Mouse (Mus musculus): Measurements from ENCODE around the gene Tnk2. TPM values are rescaled to one million over a fixed set of nuclear protein-coding genes. Genes with fewer than 3 reads are reported as not detected.

The Tnk2 gene
- polyA plus RNA-seq, 1 experiment = 3.5 TPM

DNA sequence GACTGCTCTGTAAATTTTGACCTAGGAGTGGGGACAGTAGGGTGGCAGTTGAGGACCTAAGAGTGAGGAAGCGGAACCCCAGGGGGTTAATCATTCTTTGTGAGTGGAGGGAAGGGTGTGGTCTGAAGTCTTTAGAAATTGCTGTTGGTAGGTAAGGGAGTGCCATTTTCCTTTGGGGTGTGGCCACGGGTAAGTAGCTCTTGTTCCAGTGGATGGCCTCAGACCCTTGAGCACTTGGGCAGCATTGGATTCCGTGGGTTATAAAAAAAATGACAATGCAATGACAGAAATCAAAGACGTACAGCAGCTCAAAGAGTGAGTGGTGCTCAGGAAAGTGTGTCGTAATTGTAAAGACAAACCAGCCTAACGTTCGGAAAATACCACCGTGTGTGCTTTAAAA lies 12.6 kb downstream of the Tnk2 start:
- no peak overlapping the region for H3K4me3 ChIP-seq (ENCODE audit: insufficient read depth, low read length)
- no peak for TF ChIP-seq POLR2A (IDR thresholded peaks at IDR 0.05; ENCODE audit: borderline replicate concordance, low read depth, low read length)
- no peak for TF ChIP-seq CTCF (IDR thresholded peaks at IDR 0.05; ENCODE audit: low read depth, low read length)
- H3K27ac ChIP-seq (ENCODE audit: insufficient read depth, low read depth, low read length) = no peak overlapping the region
- peaks cover 25% of the 10 kb centered on the region for H3K4me1 ChIP-seq (ENCODE audit: control insufficient read depth, insufficient read depth, low read length)

DNA sequence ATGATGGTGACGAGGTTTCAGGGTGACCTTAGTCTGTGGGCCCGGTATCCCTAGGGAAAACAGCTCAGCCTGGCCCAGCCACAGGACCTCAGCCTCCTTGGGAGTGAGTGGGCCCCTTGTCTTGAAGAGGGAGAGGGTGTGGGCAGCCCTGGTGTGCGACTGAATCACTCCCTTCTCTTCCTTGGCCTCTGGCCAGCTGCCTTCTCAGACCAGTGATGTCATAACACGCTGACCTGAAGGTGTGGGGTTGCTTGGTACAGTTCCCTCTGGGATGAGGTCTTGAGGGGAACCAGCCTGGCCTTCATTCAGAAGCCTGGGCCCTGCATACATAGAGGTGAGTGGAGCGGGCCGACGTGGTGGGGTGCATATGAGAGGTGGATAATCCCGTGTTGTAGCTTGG lies 13.1 kb downstream of the Tnk2 start:
- peaks cover 20% of the 10 kb centered on the region for H3K4me1 ChIP-seq (ENCODE audit: control insufficient read depth, insufficient read depth, low read length)
- TF ChIP-seq POLR2A (IDR thresholded peaks at IDR 0.05; ENCODE audit: borderline replicate concordance, low read depth, low read length) = no peak
- no peak for TF ChIP-seq CTCF (IDR thresholded peaks at IDR 0.05; ENCODE audit: low read depth, low read length)
- H3K4me3 ChIP-seq (ENCODE audit: insufficient read depth, low read length) = no peak overlapping the region
- no peak overlapping the region for H3K27ac ChIP-seq (ENCODE audit: insufficient read depth, low read depth, low read length)

DNA sequence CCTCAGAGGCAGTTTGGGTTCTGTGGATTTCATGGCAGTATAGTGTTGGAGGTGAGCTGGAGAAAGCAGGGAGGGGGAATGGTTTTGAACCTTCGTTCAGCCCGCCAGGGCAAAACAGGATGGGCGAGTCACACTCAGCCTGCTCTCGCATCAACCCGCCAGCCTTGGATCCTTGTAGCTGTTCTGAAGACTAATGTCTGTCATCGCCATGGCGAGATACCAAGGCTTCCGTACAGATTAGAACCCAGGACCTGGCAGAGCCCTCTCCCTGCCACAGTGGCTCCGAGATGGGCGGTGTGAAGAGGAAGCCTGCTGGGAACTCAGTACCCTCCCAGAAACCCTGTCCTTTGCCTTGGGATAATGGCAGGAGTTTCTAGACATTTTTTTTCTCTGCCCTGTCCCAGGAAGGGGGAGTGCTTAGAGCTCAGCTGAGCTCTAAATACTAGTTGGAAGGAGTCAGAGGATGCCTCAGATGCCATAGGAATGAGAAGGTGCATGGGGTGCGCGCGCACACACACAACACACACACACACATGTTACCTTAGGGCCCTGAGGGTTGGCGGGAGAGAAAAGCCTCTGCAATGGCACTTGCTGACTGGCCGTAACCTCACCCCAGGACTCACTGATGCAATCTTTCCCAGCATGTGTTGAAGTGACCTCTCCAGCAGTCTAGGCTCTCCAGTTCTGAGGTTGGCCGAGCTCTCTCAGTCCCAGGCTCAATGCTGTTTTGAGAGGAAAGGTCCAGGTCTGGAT lies 14.0 kb downstream of the Tnk2 start:
- Histone ChIP-seq H3K4me1 (ENCODE audit: control insufficient read depth, insufficient read depth, low read length) (peaks cover 18% of the 10 kb centered on the region), H3K4me3 (ENCODE audit: insufficient read depth, low read length) (no peak overlapping the region), H3K27ac (ENCODE audit: insufficient read depth, low read depth, low read length) (no peak overlapping the region)
- no peak for TF ChIP-seq CTCF (IDR thresholded peaks at IDR 0.05; ENCODE audit: low read depth, low read length)
- TF ChIP-seq POLR2A (IDR thresholded peaks at IDR 0.05; ENCODE audit: borderline replicate concordance, low read depth, low read length) = no peak

DNA sequence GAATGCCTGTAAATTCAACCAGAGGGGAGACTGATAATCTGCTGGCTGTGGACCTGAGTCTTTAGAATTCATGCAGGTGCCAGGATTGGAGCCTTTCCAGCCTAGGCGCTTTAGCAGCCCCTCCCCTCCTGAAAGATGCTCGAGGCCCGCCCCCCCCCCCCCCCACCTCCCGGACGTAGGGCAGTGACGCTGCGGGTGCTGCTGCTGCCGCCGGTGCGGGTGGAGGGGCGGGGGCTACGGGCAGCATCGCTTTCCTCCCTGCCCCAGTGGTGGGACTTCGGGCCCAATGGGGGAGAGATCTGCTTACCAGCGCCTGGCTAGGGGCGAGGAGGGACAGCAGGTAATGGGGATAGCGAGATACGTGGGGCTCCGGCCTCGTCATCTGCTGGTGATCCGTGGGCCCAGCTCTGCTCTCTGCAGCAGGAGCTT lies 15.1 kb downstream of the Tnk2 start:
- TF ChIP-seq POLR2A (IDR thresholded peaks at IDR 0.05; ENCODE audit: borderline replicate concordance, low read depth, low read length) (no peak), CTCF (IDR thresholded peaks at IDR 0.05; ENCODE audit: low read depth, low read length) (no peak)
- H3K4me1 ChIP-seq (ENCODE audit: control insufficient read depth, insufficient read depth, low read length) = peaks cover 18% of the 10 kb centered on the region
- no peak overlapping the region for H3K4me3 ChIP-seq (ENCODE audit: insufficient read depth, low read length)
- no peak overlapping the region for H3K27ac ChIP-seq (ENCODE audit: insufficient read depth, low read depth, low read length)

DNA sequence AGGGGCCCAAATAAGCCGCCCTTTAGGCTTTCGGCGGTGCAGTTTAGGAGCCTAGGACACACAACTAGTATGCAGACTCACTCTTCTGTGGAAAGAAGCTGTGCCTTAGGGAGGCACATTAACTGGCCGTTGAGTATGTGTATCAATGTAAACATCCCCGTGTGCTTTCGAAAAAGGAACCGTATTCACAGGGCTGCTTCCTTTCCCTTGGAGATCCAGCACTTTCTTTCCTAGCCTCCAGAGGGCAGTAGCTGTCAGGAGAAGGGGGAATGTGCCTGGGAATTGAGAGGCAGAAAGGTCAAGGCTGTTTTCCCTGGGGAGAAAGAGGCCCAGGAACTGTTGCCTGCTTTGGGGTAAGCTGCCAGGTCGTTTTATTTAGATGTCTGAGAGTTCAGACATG lies 15.7 kb downstream of the Tnk2 start:
- Histone ChIP-seq H3K27ac (ENCODE audit: insufficient read depth, low read depth, low read length) (no peak overlapping the region), H3K4me1 (ENCODE audit: control insufficient read depth, insufficient read depth, low read length) (peaks cover 18% of the 10 kb centered on the region), H3K4me3 (ENCODE audit: insufficient read depth, low read length) (no peak overlapping the region)
- TF ChIP-seq CTCF (IDR thresholded peaks at IDR 0.05; ENCODE audit: low read depth, low read length) = peak; percentile 91
- no peak for TF ChIP-seq POLR2A (IDR thresholded peaks at IDR 0.05; ENCODE audit: borderline replicate concordance, low read depth, low read length)

DNA sequence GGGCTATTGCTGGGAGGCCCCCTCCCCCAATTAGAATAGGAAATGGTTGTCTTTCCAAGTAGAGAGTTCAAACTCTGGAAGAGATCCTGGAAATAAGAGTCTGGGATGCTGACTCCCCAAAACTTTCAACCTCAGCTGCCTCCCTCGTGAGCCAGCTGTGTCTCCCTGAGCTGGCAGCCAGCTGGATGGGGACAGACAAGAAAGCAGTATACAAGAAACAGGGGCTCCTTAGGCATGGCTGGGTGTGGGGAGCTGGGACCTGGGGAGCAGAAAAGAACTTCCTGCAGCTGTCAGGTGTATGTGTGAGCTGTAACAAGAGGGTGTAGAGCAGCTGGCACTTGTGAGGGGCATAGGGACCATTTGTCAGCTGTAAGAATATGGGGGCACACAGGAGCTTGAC lies 16.4 kb downstream of the Tnk2 start:
- no peak overlapping the region for H3K27ac ChIP-seq (ENCODE audit: insufficient read depth, low read depth, low read length)
- TF ChIP-seq POLR2A (IDR thresholded peaks at IDR 0.05; ENCODE audit: borderline replicate concordance, low read depth, low read length) (no peak), CTCF (IDR thresholded peaks at IDR 0.05; ENCODE audit: low read depth, low read length) (no peak)
- no peak overlapping the region for H3K4me3 ChIP-seq (ENCODE audit: insufficient read depth, low read length)
- H3K4me1 ChIP-seq (ENCODE audit: control insufficient read depth, insufficient read depth, low read length) = peaks cover 20% of the 10 kb centered on the region

DNA sequence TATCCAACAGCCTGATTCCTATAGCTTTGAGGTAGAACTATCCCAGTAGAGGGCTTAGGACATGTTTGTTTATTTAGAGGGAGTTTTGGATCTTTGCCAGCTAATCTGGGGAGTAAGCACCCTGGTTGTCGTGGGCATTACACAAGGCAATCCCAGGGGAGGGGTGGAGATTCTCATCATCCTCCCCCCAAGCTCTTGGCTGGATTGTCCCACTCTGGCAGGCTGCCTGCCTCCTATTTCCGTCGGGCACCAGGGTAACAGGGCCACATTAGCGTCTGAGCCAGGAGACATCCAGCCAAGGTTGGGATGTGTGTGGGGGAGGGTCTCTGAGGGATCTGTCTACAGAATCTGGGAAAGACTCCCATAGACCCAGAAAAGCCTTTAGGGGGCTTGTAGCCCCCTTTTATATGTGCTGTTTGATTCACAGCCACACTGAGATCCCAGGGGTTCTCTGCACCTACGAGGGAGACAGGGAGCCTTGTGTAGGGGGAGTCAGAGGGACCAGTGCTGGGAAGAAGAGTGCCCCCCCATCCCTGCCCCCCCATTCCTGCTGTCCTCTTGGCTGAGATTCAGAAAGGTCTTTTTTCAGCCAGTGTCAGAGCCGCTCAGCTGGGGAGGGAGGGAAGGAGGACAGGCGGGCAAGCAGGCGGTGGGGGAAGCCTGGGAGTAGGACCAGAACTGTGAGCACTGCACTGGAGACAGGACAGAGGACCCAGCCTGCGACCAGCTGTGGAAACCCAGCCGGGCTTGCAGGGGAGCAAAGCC lies 17.1 kb downstream of the Tnk2 start:
- Histone ChIP-seq H3K4me1 (ENCODE audit: control insufficient read depth, insufficient read depth, low read length) (peaks cover 25% of the 10 kb centered on the region), H3K4me3 (ENCODE audit: insufficient read depth, low read length) (no peak overlapping the region), H3K27ac (ENCODE audit: insufficient read depth, low read depth, low read length) (no peak overlapping the region)
- TF ChIP-seq CTCF (IDR thresholded peaks at IDR 0.05; ENCODE audit: low read depth, low read length) (no peak), POLR2A (IDR thresholded peaks at IDR 0.05; ENCODE audit: borderline replicate concordance, low read depth, low read length) (no peak)

DNA sequence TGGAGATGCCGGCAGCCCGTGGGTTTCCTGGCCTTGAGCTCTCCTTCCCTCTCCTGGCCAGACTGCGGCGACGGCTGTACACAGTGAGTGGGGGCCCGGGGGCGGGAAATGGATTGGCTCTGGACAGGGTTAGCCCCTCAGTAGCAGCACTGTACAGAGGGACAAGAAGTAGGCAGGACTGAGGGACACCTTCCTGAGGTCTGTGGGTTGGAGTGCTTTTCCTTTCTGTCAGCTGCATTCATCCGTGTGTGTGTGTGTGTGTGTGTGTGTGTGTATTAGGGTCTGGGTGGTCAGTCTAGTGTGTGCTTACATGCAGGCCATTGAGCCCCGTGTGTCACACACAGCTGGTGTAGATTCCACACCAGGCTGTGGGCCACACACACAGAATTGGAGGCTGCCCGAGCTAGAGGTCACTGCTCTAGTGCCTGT lies 17.8 kb downstream of the Tnk2 start:
- TF ChIP-seq CTCF (IDR thresholded peaks at IDR 0.05; ENCODE audit: low read depth, low read length) = no peak
- TF ChIP-seq POLR2A (IDR thresholded peaks at IDR 0.05; ENCODE audit: borderline replicate concordance, low read depth, low read length) = no peak
- Histone ChIP-seq H3K27ac (ENCODE audit: insufficient read depth, low read depth, low read length) (no peak overlapping the region), H3K4me3 (ENCODE audit: insufficient read depth, low read length) (no peak overlapping the region), H3K4me1 (ENCODE audit: control insufficient read depth, insufficient read depth, low read length) (peaks cover 24% of the 10 kb centered on the region)

DNA sequence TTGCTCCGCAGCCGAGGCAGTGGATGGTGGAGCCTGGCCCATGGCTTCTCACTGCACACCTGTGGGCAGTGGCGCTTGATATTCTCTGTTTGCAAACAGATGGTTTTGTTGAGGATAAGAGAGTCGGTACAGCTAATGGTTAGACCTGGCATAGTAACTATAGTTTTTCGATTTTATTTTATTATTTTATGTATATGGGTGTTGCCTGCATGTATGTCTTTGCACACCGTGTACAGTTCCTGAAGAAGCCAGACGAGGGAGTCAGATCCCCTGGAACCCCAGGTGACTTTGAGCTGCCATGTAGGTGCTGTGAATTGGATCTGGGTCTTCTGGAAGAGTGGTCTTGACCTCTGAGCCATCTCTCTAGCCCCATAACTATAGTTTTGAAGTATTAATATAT lies 18.7 kb downstream of the Tnk2 start:
- Histone ChIP-seq H3K4me3 (ENCODE audit: insufficient read depth, low read length) (no peak overlapping the region), H3K4me1 (ENCODE audit: control insufficient read depth, insufficient read depth, low read length) (peaks cover 22% of the 10 kb centered on the region), H3K27ac (ENCODE audit: insufficient read depth, low read depth, low read length) (no peak overlapping the region)
- TF ChIP-seq POLR2A (IDR thresholded peaks at IDR 0.05; ENCODE audit: borderline replicate concordance, low read depth, low read length) = no peak
- no peak for TF ChIP-seq CTCF (IDR thresholded peaks at IDR 0.05; ENCODE audit: low read depth, low read length)

DNA sequence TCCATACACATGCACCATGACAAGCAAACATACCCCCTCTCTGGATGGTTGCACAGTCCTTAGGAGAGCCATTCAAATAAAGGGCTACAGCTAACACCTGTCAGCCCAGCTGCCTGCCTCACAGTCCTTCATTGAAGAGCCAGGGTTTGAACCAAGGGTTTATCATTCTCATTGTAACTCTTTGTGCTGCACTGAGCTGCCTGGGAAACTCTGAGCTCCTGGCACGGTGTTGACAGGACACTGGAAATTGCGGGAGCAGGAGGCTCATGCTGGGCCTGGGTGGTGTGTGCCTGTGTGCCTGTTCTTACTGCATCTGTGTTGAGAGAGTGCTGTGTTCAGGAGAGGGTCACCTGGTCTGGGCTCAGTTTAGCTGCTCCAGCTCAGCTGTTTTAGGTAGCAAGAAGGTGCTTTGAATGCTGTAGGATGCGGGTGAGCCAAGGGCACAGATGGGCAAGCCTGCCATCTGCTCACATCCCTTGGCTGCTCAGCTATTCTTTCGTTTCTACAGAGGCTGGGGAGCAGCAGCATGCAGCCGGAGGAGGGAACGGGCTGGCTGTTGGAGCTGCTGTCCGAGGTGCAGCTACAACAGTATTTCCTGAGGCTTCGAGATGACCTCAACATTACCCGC lies 19.7 kb downstream of the Tnk2 start:
- TF ChIP-seq POLR2A (IDR thresholded peaks at IDR 0.05; ENCODE audit: borderline replicate concordance, low read depth, low read length) (no peak), CTCF (IDR thresholded peaks at IDR 0.05; ENCODE audit: low read depth, low read length) (no peak)
- no peak overlapping the region for H3K27ac ChIP-seq (ENCODE audit: insufficient read depth, low read depth, low read length)
- no peak overlapping the region for H3K4me3 ChIP-seq (ENCODE audit: insufficient read depth, low read length)
- peaks cover 22% of the 10 kb centered on the region for H3K4me1 ChIP-seq (ENCODE audit: control insufficient read depth, insufficient read depth, low read length)
